Mouse (Mus musculus): ENCODE results near the gene Mgll. TPM values are rescaled to one million over a fixed set of nuclear protein-coding genes. Genes with fewer than 3 reads are reported as not detected.
A peak's percentile ranks its signal among the peaks of the same experiment; 100 is the strongest.

Mgll gene
- total RNA-seq (2014; rRNA removed) (56.2 and 81.3 TPM in 2 replicates), polyA plus RNA-seq (2012; rRNA removed) (156 and 158 TPM in 2 replicates)

- Histone ChIP-seq H3K27me3 (ENCODE audit: control insufficient read depth, insufficient read depth, low read length) (no peaks in the 10 kb centered on the region), H3K4me1 (ENCODE audit: control insufficient read depth, insufficient read depth, low read length) (peaks cover 17% of the 10 kb centered on the region), H3K36me3 (ENCODE audit: control insufficient read depth, insufficient read depth, low read length) (peaks cover 7% of the 10 kb centered on the region; the same call in 1 of the 2 replicates), H3K79me2 (ENCODE audit: control insufficient read depth, insufficient read depth, low read length) (no peaks in the 10 kb centered on the region), H3K4me3 (ENCODE audit: insufficient read depth, low read depth, low read length) (peak within 1 kb of the TSS; percentile 82), H3K9ac (ENCODE audit: low read depth, low read length) (peak within 1 kb of the TSS; percentile 90), H3K27ac (replicated peaks; ENCODE audit: insufficient read depth, low read depth, low read length) (peak within 1 kb of the TSS; percentile 93)
- DNase-seq (ENCODE audit: extremely low read depth, low read depth, low spot score), result no peak
- under 1% methylated on average over 105 of the region's 105 CpGs for WGBS
- peak; percentile 13; the same call in 1 of the 2 replicates for TF ChIP-seq CTCF (IDR thresholded peaks at IDR 0.05; ENCODE audit: low read depth, low read length)
- TF ChIP-seq POLR2A (IDR thresholded peaks at IDR 0.05; ENCODE audit: extremely low read depth, insufficient read depth, low read length), result peak; percentile 88
These were observed at the start of gene Mgll for GRCm38 (mm10) chr6:88724313-88725195. Mgll (plus strand) TSS chr6:88724412.

- H3K9ac ChIP-seq (ENCODE audit: low read depth, low read length), result no peak overlapping the region
- peak; percentile 59 for DNase-seq (ENCODE audit: extremely low read depth, low read depth, low spot score)
- no peak overlapping the region for H3K27ac ChIP-seq (replicated peaks; ENCODE audit: insufficient read depth, low read depth, low read length)
- H3K4me1 ChIP-seq (ENCODE audit: control insufficient read depth, insufficient read depth, low read length), result no peaks in the 10 kb centered on the region; the same call in 1 of the 2 replicates
- no peak overlapping the region for H3K4me3 ChIP-seq (ENCODE audit: insufficient read depth, low read depth, low read length)
- no peaks in the 10 kb centered on the region for H3K27me3 ChIP-seq (ENCODE audit: control insufficient read depth, insufficient read depth, low read length)
- TF ChIP-seq POLR2A (IDR thresholded peaks at IDR 0.05; ENCODE audit: extremely low read depth, insufficient read depth, low read length), result no peak
- TF ChIP-seq CTCF (IDR thresholded peaks at IDR 0.05; ENCODE audit: low read depth, low read length), result no peak
- H3K79me2 ChIP-seq (ENCODE audit: control insufficient read depth, insufficient read depth, low read length), result no peaks in the 10 kb centered on the region
- H3K36me3 ChIP-seq (ENCODE audit: control insufficient read depth, insufficient read depth, low read length), result no peaks in the 10 kb centered on the region
- WGBS, result 30% methylated on average over 2 of the region's 2 CpGs
These were observed 48.4 kb upstream of the Mgll start for GRCm38 (mm10) chr6:88675815-88676214.

DNA sequence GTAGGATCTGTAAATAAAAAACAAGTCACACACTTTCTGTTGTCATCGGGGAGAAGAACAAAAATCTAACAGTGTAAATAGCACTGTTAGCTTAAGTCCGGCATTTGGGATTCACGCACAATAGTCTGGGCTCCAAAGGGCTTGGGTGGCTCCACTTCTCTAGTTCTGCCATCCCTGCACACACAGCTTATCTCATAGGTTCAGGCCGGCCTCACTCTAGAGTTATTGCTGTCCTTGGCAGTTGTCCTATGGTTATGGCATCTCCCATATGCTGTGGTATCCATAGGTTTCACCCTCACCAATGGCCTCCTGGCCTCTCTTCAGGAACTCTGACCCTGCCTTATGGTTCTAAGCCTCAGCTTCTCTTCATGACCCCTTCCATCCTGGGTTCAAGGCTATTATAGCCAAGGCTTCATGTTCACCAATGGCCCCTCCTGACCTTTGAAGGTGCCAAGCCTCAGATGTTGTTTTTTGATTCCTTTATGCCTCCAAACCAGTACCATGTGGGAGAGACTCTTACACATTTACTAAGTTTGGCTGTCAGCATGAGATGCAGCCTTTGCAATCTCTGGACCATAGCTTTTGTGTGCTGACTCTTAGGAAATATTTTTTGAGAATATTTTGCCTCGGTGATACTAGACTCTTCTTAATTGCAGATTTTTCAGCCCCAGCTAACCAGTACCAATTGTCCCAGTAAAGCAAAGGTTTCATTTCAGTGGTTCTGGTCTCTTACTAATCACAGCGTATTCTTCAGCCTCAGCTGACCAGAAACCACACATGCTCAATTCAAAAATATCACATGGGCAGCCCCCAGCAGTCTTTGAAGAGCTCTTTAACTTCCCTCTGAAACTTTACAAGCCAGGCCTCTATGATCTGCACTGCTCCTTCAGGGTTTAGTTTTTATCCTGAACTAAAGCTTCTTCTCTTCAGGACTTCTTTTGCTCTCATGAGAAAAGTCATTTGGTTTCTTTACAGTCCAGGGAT is 47.2 kb upstream of the Mgll start:
- TF ChIP-seq POLR2A (IDR thresholded peaks at IDR 0.05; ENCODE audit: extremely low read depth, insufficient read depth, low read length), result no peak
- no peak for TF ChIP-seq CTCF (IDR thresholded peaks at IDR 0.05; ENCODE audit: low read depth, low read length)

DNA sequence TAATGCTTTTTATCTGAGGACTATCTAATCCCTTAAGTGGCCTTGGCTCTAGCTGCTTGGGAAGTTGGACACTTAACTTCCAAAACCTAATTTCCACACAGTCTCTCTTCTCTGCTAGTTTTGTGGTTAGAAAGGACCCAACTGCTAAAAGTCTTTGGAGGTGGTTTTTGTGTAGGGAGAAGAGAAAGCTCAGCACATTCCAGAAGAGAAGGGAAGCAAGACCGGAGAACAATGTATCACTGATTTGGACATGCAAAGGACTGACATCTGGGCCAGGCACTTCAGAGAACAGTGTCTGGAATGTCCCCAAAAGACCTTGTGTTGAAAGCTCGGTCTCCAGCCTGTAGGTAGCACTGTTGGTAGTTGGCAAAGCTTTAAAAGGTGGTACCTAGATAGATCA is 46.5 kb upstream of the Mgll start:
- Histone ChIP-seq H3K36me3 (ENCODE audit: control insufficient read depth, insufficient read depth, low read length) (no peaks in the 10 kb centered on the region), H3K27ac (replicated peaks; ENCODE audit: insufficient read depth, low read depth, low read length) (no peak overlapping the region), H3K9ac (ENCODE audit: low read depth, low read length) (no peak overlapping the region), H3K27me3 (ENCODE audit: control insufficient read depth, insufficient read depth, low read length) (no peaks in the 10 kb centered on the region), H3K4me3 (ENCODE audit: insufficient read depth, low read depth, low read length) (no peak overlapping the region), H3K79me2 (ENCODE audit: control insufficient read depth, insufficient read depth, low read length) (no peaks in the 10 kb centered on the region), H3K4me1 (ENCODE audit: control insufficient read depth, insufficient read depth, low read length) (no peaks in the 10 kb centered on the region; the same call in 1 of the 2 replicates)
- TF ChIP-seq CTCF (IDR thresholded peaks at IDR 0.05; ENCODE audit: low read depth, low read length), result no peak
- no peak for TF ChIP-seq POLR2A (IDR thresholded peaks at IDR 0.05; ENCODE audit: extremely low read depth, insufficient read depth, low read length)
- no peak for DNase-seq (ENCODE audit: extremely low read depth, low read depth, low spot score)
- 77% methylated on average over 2 of the region's 2 CpGs for WGBS

More for the DNA sequence above, 47.2 kb upstream of the Mgll start:
- no peak overlapping the region for H3K9ac ChIP-seq (ENCODE audit: low read depth, low read length)
- no peaks in the 10 kb centered on the region for H3K36me3 ChIP-seq (ENCODE audit: control insufficient read depth, insufficient read depth, low read length)
- H3K27ac ChIP-seq (replicated peaks; ENCODE audit: insufficient read depth, low read depth, low read length), result no peak overlapping the region
- WGBS, result 69% methylated on average over 6 of the region's 6 CpGs
- no peaks in the 10 kb centered on the region for H3K79me2 ChIP-seq (ENCODE audit: control insufficient read depth, insufficient read depth, low read length)
- H3K4me3 ChIP-seq (ENCODE audit: insufficient read depth, low read depth, low read length), result no peak overlapping the region
- no peaks in the 10 kb centered on the region for H3K27me3 ChIP-seq (ENCODE audit: control insufficient read depth, insufficient read depth, low read length)
- H3K4me1 ChIP-seq (ENCODE audit: control insufficient read depth, insufficient read depth, low read length), result no peaks in the 10 kb centered on the region; the same call in 1 of the 2 replicates
- DNase-seq (ENCODE audit: extremely low read depth, low read depth, low spot score), result no peak

DNA sequence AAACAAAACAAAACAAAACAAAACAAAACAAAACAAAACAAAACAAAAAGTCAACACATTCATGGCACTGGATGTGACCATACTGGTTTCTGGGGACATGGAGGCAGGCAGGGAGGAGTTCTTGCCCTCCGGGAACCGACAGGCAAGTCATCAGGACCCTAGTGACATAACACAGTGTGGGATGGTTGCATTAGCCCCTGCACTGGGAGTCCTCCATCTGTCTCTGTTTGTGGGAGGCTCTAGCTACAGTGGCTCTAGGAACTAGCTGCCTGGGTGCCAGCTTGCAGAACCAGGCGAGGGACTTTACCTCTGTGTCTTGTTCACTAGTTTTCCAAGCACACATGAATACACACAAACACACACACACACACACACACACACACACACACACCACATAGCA is 43.2 kb upstream of the Mgll start:
- WGBS, result 89% methylated on average over 3 of the region's 3 CpGs
- TF ChIP-seq POLR2A (IDR thresholded peaks at IDR 0.05; ENCODE audit: extremely low read depth, insufficient read depth, low read length) (no peak), CTCF (IDR thresholded peaks at IDR 0.05; ENCODE audit: low read depth, low read length) (no peak)

More for the DNA sequence above, 43.2 kb upstream of the Mgll start:
- H3K27ac ChIP-seq (replicated peaks; ENCODE audit: insufficient read depth, low read depth, low read length), result no peak overlapping the region
- H3K36me3 ChIP-seq (ENCODE audit: control insufficient read depth, insufficient read depth, low read length), result no peaks in the 10 kb centered on the region
- no peaks in the 10 kb centered on the region for H3K79me2 ChIP-seq (ENCODE audit: control insufficient read depth, insufficient read depth, low read length)
- H3K27me3 ChIP-seq (ENCODE audit: control insufficient read depth, insufficient read depth, low read length), result no peaks in the 10 kb centered on the region
- no peak overlapping the region for H3K4me3 ChIP-seq (ENCODE audit: insufficient read depth, low read depth, low read length)
- DNase-seq (ENCODE audit: extremely low read depth, low read depth, low spot score), result no peak
- no peaks in the 10 kb centered on the region for H3K4me1 ChIP-seq (ENCODE audit: control insufficient read depth, insufficient read depth, low read length)
- H3K9ac ChIP-seq (ENCODE audit: low read depth, low read length), result no peak overlapping the region
